In the genomic region with DNA sequence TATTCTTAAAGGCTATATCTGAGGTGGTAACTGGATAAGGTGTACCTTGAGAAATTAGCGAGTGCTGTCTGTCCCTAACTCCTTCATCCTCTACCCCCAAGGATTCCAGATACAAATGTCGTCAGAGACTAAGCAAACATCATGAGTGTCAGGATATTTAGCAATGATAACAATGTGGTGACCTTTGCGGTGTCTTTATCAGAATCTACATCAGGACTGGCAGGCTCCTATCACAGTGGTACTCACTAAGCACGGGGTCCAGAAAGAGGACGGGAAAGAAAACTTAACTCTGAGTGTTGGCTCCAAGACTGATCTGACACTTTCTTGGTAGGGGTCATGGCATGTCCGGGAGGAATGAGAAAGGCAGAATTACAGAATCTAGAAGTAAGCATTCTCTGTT, we compare ENCODE assay signal across 25 mouse cellular contexts. TPM values are rescaled to one million over a fixed set of nuclear protein-coding genes. Genes with fewer than 3 reads are reported as not detected.
"Had no signal": no experiment of that assay in that cellular context is flagged by ENCODE, and none has a peak within 500 bp of the region (broad histone marks: within the 10 kb centered on the region; RNA-seq: fewer than 3 reads in every experiment).

No protein-coding gene starts in this region.

- ATAC-seq: lung, postnatal 0 days; midbrain, embryonic 13.5 days; midbrain, embryonic 16.5 days had no signal

- H3K9ac ChIP-seq: limb, embryonic 13.5 days; liver, embryonic 13.5 days; lung, embryonic 14.5 days; midbrain, embryonic 13.5 days; stomach, embryonic 15.5 days had no signal

- DNase-seq: kidney, adult 18-20 months; kidney, adult 9 months; kidney, postnatal 14 days; kidney, postnatal 4 days; layer of hippocampus, adult 9-11 months; liver; liver, embryonic 13.5 days; lung, embryonic 14.5 days; thymus, postnatal 25 days had no signal

- H3K4me2 ChIP-seq: limb, embryonic 13.5 days; liver, embryonic 13.5 days; lung, embryonic 14.5 days; midbrain, embryonic 13.5 days; stomach, embryonic 15.5 days had no signal

- H3K36me3 ChIP-seq: limb, embryonic 10.5 days; limb, embryonic 13.5 days; liver, embryonic 13.5 days; midbrain, embryonic 10.5 days; midbrain, embryonic 13.5 days; stomach, embryonic 15.5 days had no signal

- H3K27me3 ChIP-seq: limb, embryonic 13.5 days; liver, embryonic 13.5 days; megakaryocyte, embryonic 14.5 days; midbrain, embryonic 13.5 days; stomach, embryonic 15.5 days had no signal

- H3K9me3 ChIP-seq: limb, embryonic 10.5 days; limb, embryonic 13.5 days; liver, embryonic 13.5 days; megakaryocyte, embryonic 14.5 days; midbrain, embryonic 10.5 days; midbrain, embryonic 13.5 days; stomach, embryonic 15.5 days had no signal

- H3K27ac ChIP-seq: limb, embryonic 10.5 days; limb, embryonic 13.5 days; liver, embryonic 13.5 days; macrophage; midbrain, embryonic 10.5 days; midbrain, embryonic 13.5 days; stomach, embryonic 15.5 days had no signal

- H3K4me1 ChIP-seq: limb, embryonic 10.5 days; limb, embryonic 13.5 days; liver, embryonic 13.5 days; midbrain, embryonic 10.5 days; midbrain, embryonic 13.5 days; stomach, embryonic 15.5 days had no signal

- H3K4me3 ChIP-seq: limb, embryonic 10.5 days; limb, embryonic 13.5 days; liver, embryonic 13.5 days; midbrain, embryonic 10.5 days; midbrain, embryonic 13.5 days; myocyte; stomach, embryonic 15.5 days had no signal

RNA-seq across cellular contexts. Expression of gene Selp, which starts 19.0 kb away (rescaled TPM):
- total RNA-seq: layer of hippocampus, adult 18-20 months; layer of hippocampus, postnatal 25 days; left cerebral cortex, adult 18-20 months; left cerebral cortex, postnatal 25 days had no signal
- polyA plus RNA-seq: limb, embryonic 13.5 days; lung, embryonic 14.5 days; midbrain, embryonic 10.5 days; midbrain, embryonic 16.5 days; neural tube, embryonic 11.5 days; neural tube, embryonic 14.5 days had no signal
